ENCODE assay signal across 13 mouse cellular contexts in genomic region chr6:100212820-100213219, GRCm38 (mm10).
DNase-seq lines count a peak whose midpoint lies in the region; ATAC-seq and TF ChIP-seq lines count a peak whose summit lies in the region.
"Had no signal": no experiment of that assay in that cellular context is flagged by ENCODE, and none has a peak within 500 bp of the region (broad histone marks: within the 10 kb centered on the region; RNA-seq: fewer than 3 reads in every experiment).

No protein-coding gene starts in this region.

- H3K27me3 ChIP-seq in lung, embryonic 16.5 days (ENCODE audit: control insufficient read depth, insufficient read depth, low read depth, low read length): no peaks in the 10 kb centered on the region
- H3K27me3 ChIP-seq in hindbrain, embryonic 16.5 days (replicated peaks; ENCODE audit: control insufficient read depth, insufficient read depth, low read length): peaks cover 6% of the 10 kb centered on the region
- peaks cover 7% of the 10 kb centered on the region; the same call in 1 of the 2 replicates for H3K27me3 ChIP-seq in neural tube, embryonic 14.5 days (ENCODE audit: control insufficient read depth, insufficient read depth, low read length)

- 16% methylated on average over 7 of the region's 7 CpGs for WGBS in lung, embryonic 16.5 days
- 63% methylated on average over 7 of the region's 7 CpGs for WGBS in lung, adult 2 months
- WGBS in hindbrain, embryonic 16.5 days: 6% methylated on average over 7 of the region's 7 CpGs
- WGBS in neural tube, embryonic 14.5 days: 5% methylated on average over 7 of the region's 7 CpGs

- H3K4me3 ChIP-seq in lung, embryonic 16.5 days (ENCODE audit: low read length): no peak overlapping the region
- H3K4me3 ChIP-seq in lung, adult 2 months (replicated peaks; ENCODE audit: extremely low read depth, low read depth, low read length): no peak overlapping the region
- no peak overlapping the region for H3K4me3 ChIP-seq in hindbrain, embryonic 16.5 days (ENCODE audit: low read length)
- H3K4me3 ChIP-seq in neural tube, embryonic 14.5 days (ENCODE audit: low read depth, low read length): no peak overlapping the region

- H3K4me1 ChIP-seq in lung, embryonic 16.5 days (replicated peaks; ENCODE audit: control insufficient read depth, insufficient read depth, low read length): peaks cover 38% of the 10 kb centered on the region
- peaks cover 11% of the 10 kb centered on the region for H3K4me1 ChIP-seq in lung, adult 2 months (ENCODE audit: control insufficient read depth, insufficient read depth, low read length)
- peaks cover 6% of the 10 kb centered on the region for H3K4me1 ChIP-seq in hindbrain, embryonic 16.5 days (ENCODE audit: control insufficient read depth, insufficient read depth, low read depth, low read length)
- peaks cover 6% of the 10 kb centered on the region for H3K4me1 ChIP-seq in neural tube, embryonic 14.5 days (ENCODE audit: control insufficient read depth, insufficient read depth, low read length)

- no peak for TF ChIP-seq POLR2A in lung, adult 2 months (IDR thresholded peaks at IDR 0.05; ENCODE audit: borderline replicate concordance, extremely low read depth, low read depth, low read length)

- H3K9me3 ChIP-seq in lung, embryonic 16.5 days (ENCODE audit: control insufficient read depth, low read length): no peaks in the 10 kb centered on the region
- no peaks in the 10 kb centered on the region for H3K9me3 ChIP-seq in hindbrain, embryonic 16.5 days (ENCODE audit: control insufficient read depth, low read length)
- no peaks in the 10 kb centered on the region for H3K9me3 ChIP-seq in neural tube, embryonic 14.5 days (ENCODE audit: control insufficient read depth, low read length)
- H3K9me3 ChIP-seq: G1E had no signal

- H3K27ac ChIP-seq in lung, embryonic 16.5 days (ENCODE audit: low read length): peak overlapping the region; percentile 7
- no peak overlapping the region for H3K27ac ChIP-seq in hindbrain, embryonic 16.5 days (ENCODE audit: low read depth, low read length)
- no peak overlapping the region for H3K27ac ChIP-seq in neural tube, embryonic 14.5 days (ENCODE audit: low read depth, low read length)

- DNase-seq in lung, adult 2 months: no peak
- peak; percentile 54 for DNase-seq in embryo, embryonic 11 days
- DNase-seq in adrenal gland, adult 8-10 months: no peak
- DNase-seq in adrenal gland, postnatal 10 days: no peak
- DNase-seq in ovary, postnatal 14 days (ENCODE audit: low spot score): no peak
- DNase-seq: adrenal gland, adult 2 months; heart, postnatal 36 days; liver; right cerebral cortex, postnatal 4 days had no signal

- no peak overlapping the region for H3K4me2 ChIP-seq in lung, embryonic 16.5 days (ENCODE audit: low read depth, low read length)
- no peak overlapping the region for H3K4me2 ChIP-seq in hindbrain, embryonic 16.5 days (ENCODE audit: low read length)
- H3K4me2 ChIP-seq in neural tube, embryonic 14.5 days (ENCODE audit: low read depth, low read length): no peak overlapping the region

- no peak for TF ChIP-seq CTCF in lung, adult 2 months (IDR thresholded peaks at IDR 0.05; ENCODE audit: insufficient read depth, low read length)

- no peak overlapping the region for H3K9ac ChIP-seq in lung, embryonic 16.5 days (ENCODE audit: low read length)
- no peak overlapping the region for H3K9ac ChIP-seq in hindbrain, embryonic 16.5 days (ENCODE audit: low read depth, low read length)
- no peak overlapping the region for H3K9ac ChIP-seq in neural tube, embryonic 14.5 days (replicated peaks; ENCODE audit: low read depth, low read length)

- H3K36me3 ChIP-seq in lung, embryonic 16.5 days (ENCODE audit: control insufficient read depth, insufficient read depth, low read length): no peaks in the 10 kb centered on the region
- no peaks in the 10 kb centered on the region for H3K36me3 ChIP-seq in hindbrain, embryonic 16.5 days (ENCODE audit: control insufficient read depth, insufficient read depth, low read length)
- no peaks in the 10 kb centered on the region for H3K36me3 ChIP-seq in neural tube, embryonic 14.5 days (ENCODE audit: control insufficient read depth, insufficient read depth, low read length)
- H3K36me3 ChIP-seq: G1E had no signal

- ATAC-seq in lung, embryonic 16.5 days (ENCODE audit: low read depth): peak; percentile 68
- peak; percentile 57 for ATAC-seq in hindbrain, embryonic 16.5 days
- ATAC-seq in neural tube, embryonic 14.5 days (ENCODE audit: low read depth): peak; percentile 45; the same call in 1 of the 2 replicates
